In the genomic region with DNA sequence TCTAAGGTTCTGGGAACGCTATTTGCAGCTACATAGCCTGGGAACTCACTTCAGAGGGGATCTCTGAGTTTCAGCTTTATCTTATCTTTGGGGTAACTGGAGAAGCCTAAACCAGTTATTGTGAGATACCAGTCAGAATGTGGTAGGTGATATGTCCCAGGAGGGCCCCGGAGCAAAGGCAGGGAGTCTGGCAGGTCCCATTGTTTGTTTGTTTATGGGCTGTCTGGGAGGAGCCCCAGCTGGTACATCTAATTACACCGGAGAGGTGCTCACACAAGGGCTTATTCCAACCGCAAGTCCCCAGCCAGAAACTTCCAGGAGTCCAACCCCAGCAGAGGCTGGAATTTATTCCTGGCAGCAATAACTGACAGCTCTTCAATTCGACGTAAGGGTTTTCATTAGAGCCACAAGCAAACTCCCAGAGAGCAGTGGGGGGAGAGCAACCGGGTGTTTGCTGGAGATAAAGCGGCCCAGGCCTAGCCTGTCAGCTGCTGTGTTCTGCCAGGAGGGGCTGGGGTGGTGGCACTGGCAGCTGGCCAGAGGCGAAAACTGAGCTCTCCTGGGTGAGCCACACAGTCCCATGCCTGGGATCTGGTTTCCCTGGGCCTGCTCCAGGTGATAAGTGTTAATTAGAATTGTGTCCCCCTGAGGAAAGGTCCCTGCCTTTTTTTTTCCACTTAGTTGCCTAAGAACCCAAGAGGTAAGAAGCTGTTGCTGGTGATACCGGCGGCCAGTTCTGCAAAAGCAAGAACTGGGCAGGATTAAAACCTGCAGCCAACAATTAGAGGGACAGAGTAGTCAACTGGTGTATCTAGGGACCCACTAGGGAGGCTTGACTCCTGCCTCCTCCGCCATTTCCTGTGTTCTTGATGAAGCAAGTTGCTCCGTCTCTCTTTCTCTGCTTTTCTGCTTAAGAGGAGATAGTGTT, we compare ENCODE assay signal across 8 mouse cellular contexts.
A peak's percentile ranks its signal among the peaks of the same experiment; 100 is the strongest.
DNase-seq lines count a peak whose midpoint lies in the region; ATAC-seq and TF ChIP-seq lines count a peak whose summit lies in the region.

No protein-coding gene starts in this region.

- no peak overlapping the region for H3K9ac ChIP-seq in heart, postnatal 0 days (replicated peaks; ENCODE audit: low read depth, low read length)
- H3K9ac ChIP-seq in limb, embryonic 14.5 days (ENCODE audit: low read depth, low read length, severe bottlenecking), result no peak overlapping the region
- H3K9ac ChIP-seq in midbrain, embryonic 12.5 days (replicated peaks), result no peak overlapping the region

- H3K4me3 ChIP-seq in forebrain, embryonic 10.5 days, result no peak overlapping the region
- no peak overlapping the region for H3K4me3 ChIP-seq in heart, postnatal 0 days (ENCODE audit: low read depth, low read length)
- no peak overlapping the region for H3K4me3 ChIP-seq in limb, embryonic 14.5 days (replicated peaks; ENCODE audit: low read length)
- H3K4me3 ChIP-seq in midbrain, embryonic 12.5 days, result no peak overlapping the region

- peaks cover 20% of the 10 kb centered on the region for H3K4me1 ChIP-seq in forebrain, embryonic 10.5 days
- peaks cover 20% of the 10 kb centered on the region; the same call in 1 of the 2 replicates for H3K4me1 ChIP-seq in heart, postnatal 0 days (ENCODE audit: control insufficient read depth, insufficient read depth)
- H3K4me1 ChIP-seq in limb, embryonic 14.5 days (ENCODE audit: control insufficient read depth, insufficient read depth, low read length), result peaks cover 17% of the 10 kb centered on the region
- H3K4me1 ChIP-seq in midbrain, embryonic 12.5 days, result peaks cover 12% of the 10 kb centered on the region

- peak; percentile 11 for DNase-seq in right cerebral cortex, postnatal 14 days
- DNase-seq in right cerebral cortex, postnatal 25 days, result no peak
- peak; percentile 21 for DNase-seq in forebrain, embryonic 10.5 days (ENCODE audit: extremely low spot score, low spot score)
- peak; percentile 92 for DNase-seq in heart, postnatal 0 days (ENCODE audit: low spot score)
- peak; percentile 65 for DNase-seq in limb, embryonic 14.5 days (ENCODE audit: low spot score)
- DNase-seq in thymus, postnatal 25 days, result no peak
- no peak for DNase-seq in left cerebral cortex, postnatal 36 days (ENCODE audit: low spot score in 2 of 2)

- H3K4me2 ChIP-seq in heart, postnatal 0 days (ENCODE audit: low read depth, low read length), result peak overlapping the region; percentile 23
- no peak overlapping the region for H3K4me2 ChIP-seq in limb, embryonic 14.5 days (replicated peaks; ENCODE audit: low read depth, low read length, severe bottlenecking)
- no peak overlapping the region for H3K4me2 ChIP-seq in midbrain, embryonic 12.5 days (replicated peaks)

- H3K9me3 ChIP-seq in forebrain, embryonic 10.5 days, result no peaks in the 10 kb centered on the region
- H3K9me3 ChIP-seq in heart, postnatal 0 days (replicated peaks; ENCODE audit: control insufficient read depth, low read length), result no peaks in the 10 kb centered on the region
- H3K9me3 ChIP-seq in limb, embryonic 14.5 days (ENCODE audit: control insufficient read depth, low read length), result no peaks in the 10 kb centered on the region
- no peaks in the 10 kb centered on the region for H3K9me3 ChIP-seq in midbrain, embryonic 12.5 days

- no peak for TF ChIP-seq CTCF in heart, postnatal 0 days (IDR thresholded peaks at IDR 0.05; ENCODE audit: low read depth)

- no peaks in the 10 kb centered on the region for H3K27me3 ChIP-seq in forebrain, embryonic 10.5 days (ENCODE audit: poor library complexity, severe bottlenecking)
- no peaks in the 10 kb centered on the region for H3K27me3 ChIP-seq in heart, postnatal 0 days (ENCODE audit: control insufficient read depth, insufficient read depth, low read length)
- no peaks in the 10 kb centered on the region for H3K27me3 ChIP-seq in limb, embryonic 14.5 days (ENCODE audit: control insufficient read depth, insufficient read depth, low read length)
- no peaks in the 10 kb centered on the region for H3K27me3 ChIP-seq in midbrain, embryonic 12.5 days

- WGBS in forebrain, embryonic 10.5 days, result 50% methylated on average over 13 of the region's 13 CpGs
- 10% methylated on average over 13 of the region's 13 CpGs for WGBS in heart, postnatal 0 days
- WGBS in limb, embryonic 14.5 days, result 8% methylated on average over 13 of the region's 13 CpGs
- 39% methylated on average over 13 of the region's 13 CpGs for WGBS in midbrain, embryonic 12.5 days

- peak; percentile 96 for ATAC-seq in heart, postnatal 0 days (ENCODE audit: insufficient read depth, low read depth)
- ATAC-seq in limb, embryonic 14.5 days (ENCODE audit: low FRiP score, low read depth), result peak; percentile 71
- peak; percentile 93 for ATAC-seq in midbrain, embryonic 12.5 days (ENCODE audit: low FRiP score, low read depth)

- H3K27ac ChIP-seq in forebrain, embryonic 10.5 days, result peak overlapping the region; percentile 65; the same call in 1 of the 2 replicates
- peak overlapping the region; percentile 92 for H3K27ac ChIP-seq in heart, postnatal 0 days (ENCODE audit: low read depth)
- no peak overlapping the region for H3K27ac ChIP-seq in limb, embryonic 14.5 days (replicated peaks; ENCODE audit: low read depth, low read length)
- peak overlapping the region; percentile 57 for H3K27ac ChIP-seq in midbrain, embryonic 12.5 days (replicated peaks)

- TF ChIP-seq POLR2A in limb, embryonic 14.5 days (IDR thresholded peaks at IDR 0.05; ENCODE audit: borderline replicate concordance, extremely low read depth, insufficient read depth, insufficient read length), result no peak

- no peaks in the 10 kb centered on the region for H3K36me3 ChIP-seq in forebrain, embryonic 10.5 days (replicated peaks)
- 0 out of 2 replicates have a peak, but pooled peaks cover 3% of the 10 kb centered on the region for H3K36me3 ChIP-seq in heart, postnatal 0 days (replicated peaks; ENCODE audit: control insufficient read depth, insufficient read depth, low read length)
- no peaks in the 10 kb centered on the region for H3K36me3 ChIP-seq in limb, embryonic 14.5 days (ENCODE audit: control insufficient read depth, insufficient read depth, low read length)
- no peaks in the 10 kb centered on the region for H3K36me3 ChIP-seq in midbrain, embryonic 12.5 days

- peak; percentile 79 for TF ChIP-seq EP300 in heart, postnatal 0 days (IDR thresholded peaks at IDR 0.05; ENCODE audit: low read depth)

- intact Hi-C loops in left cerebral cortex, postnatal 36 days (cut with DNase I), result no loop called here

Comparison
In these comparisons a context has a peak if more than half of its experiments do, and no peak if none do; other contexts are left out.
1. DNase-seq: peak in right cerebral cortex, postnatal 14 days (single experiment), forebrain, embryonic 10.5 days (single experiment), heart, postnatal 0 days (single experiment) and limb, embryonic 14.5 days (single experiment); none in right cerebral cortex, postnatal 25 days (single experiment), thymus, postnatal 25 days (single experiment) and left cerebral cortex, postnatal 36 days (0 of 2).
2. Peak in every context shown above with its lines, with median percentiles within 50 percentile points of each other: ATAC-seq.